Mouse (Mus musculus) heart, postnatal 36 days (tissue): ENCODE measurements around the gene Zbtb5. TPM values are rescaled to one million over a fixed set of nuclear protein-coding genes. Genes with fewer than 3 reads are reported as not detected.
A peak's percentile ranks its signal among the peaks of the same experiment; 100 is the strongest.
"Not testable (repeated sequence)": the region's sequence is repeated elsewhere in the genome, so short reads cannot be mapped to it uniquely, and the experiment has no call there.

Source experiments
- DNase-seq, 2 experiments: peaks; one replicate each; pipeline ENCODE4 v3.0.0; 2021 to 2022
- intact Hi-C: fragments of 180-260 bp; cut with DNase I; formaldehyde crosslinking; loops from one replicate; pipeline ENCODE4 v1.15.1; 2025
- total RNA-seq, 2 experiments: library from RNA; stranded (reverse); gene quantifications; 2 replicates each; pipeline ENCODE4 v1.2.3; 2021

Gene Zbtb5
- 1 to 10 TPM; 6.0 to 6.1 TPM for total RNA-seq

DNA sequence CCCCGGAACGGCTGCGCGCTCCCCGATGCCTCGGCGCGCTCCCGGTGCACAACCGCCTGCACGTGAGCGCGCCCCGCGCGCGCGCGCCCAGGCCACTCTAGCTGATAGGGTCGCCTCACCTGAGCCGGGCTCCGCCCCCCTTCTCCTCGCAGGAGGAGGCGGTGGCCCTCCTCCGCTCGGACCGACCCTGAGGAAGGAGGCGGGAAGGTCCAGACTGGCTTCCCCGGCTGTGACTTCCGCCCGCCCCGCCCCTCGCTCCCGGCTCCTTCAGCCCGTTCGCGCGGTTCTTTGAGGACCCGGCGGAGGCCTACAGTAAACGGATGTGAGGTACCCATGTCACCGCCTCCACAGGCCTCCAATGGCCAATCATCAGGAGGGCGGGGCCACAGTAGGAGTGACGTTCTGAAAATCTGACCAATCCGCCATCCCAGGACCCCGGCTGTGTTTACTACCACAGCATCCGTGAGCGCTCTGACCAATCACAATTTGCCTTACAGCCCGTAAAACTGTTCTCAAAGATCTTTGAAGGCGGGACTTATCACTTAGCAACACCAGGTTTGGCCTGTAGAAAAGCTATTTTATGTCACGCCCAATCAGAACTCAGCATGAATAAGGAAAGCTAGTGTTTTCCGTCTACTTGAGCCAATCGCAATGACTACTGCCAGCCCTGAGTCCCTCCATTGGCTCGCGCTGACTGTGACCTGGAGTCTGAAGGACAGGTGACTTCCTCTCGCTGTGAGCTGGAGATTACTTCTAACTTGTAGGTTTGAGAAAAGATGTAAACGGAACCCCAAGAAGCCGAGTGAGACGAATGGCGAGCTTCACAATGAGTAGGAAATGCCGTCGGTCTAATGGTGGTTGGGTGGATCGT, at the start of gene Zbtb5:
Zbtb5 (minus strand) TSS at position 308 of the 871 bp plus-strand sequence.
- intact Hi-C loops = loop anchor here (5.0 to 10.0 kb wide), 2 partner anchors 520 to 842 kb away; partner anchors contain the start of gene Shb
- DNase-seq = peak; percentile 96 to 97

GRCm38 (mm10) chr4:45055451-45055850, 43.2 kb upstream of the Zbtb5 start:
- intact Hi-C loops = no loop called here
- DNase-seq = peak; percentile 46 to 64

- DNase-seq = peak in 1 of 2 experiments; percentile 12
- intact Hi-C loops = no loop called here
These were observed 42.6 kb upstream of the Zbtb5 start for GRCm38 (mm10) chr4:45054862-45055261.

GRCm38 (mm10) chr4:45047956-45048355, 35.7 kb upstream of the Zbtb5 start:
- intact Hi-C loops = no loop called here
- DNase-seq = no peak

- no peak for DNase-seq
- intact Hi-C loops = no loop called here
These were observed 35.2 kb upstream of the Zbtb5 start for GRCm38 (mm10) chr4:45047286-45047887.

GRCm38 (mm10) chr4:45046679-45047078, 34.5 kb upstream of the Zbtb5 start:
- no peak for DNase-seq
- intact Hi-C loops = no loop called here

GRCm38 (mm10) chr4:45040795-45041194, 28.6 kb upstream of the Zbtb5 start:
- intact Hi-C loops = no loop called here
- DNase-seq = no peak

GRCm38 (mm10) chr4:45039546-45039945, 27.3 kb upstream of the Zbtb5 start:
- intact Hi-C loops, DNase-seq: not testable (repeated sequence)

DNA sequence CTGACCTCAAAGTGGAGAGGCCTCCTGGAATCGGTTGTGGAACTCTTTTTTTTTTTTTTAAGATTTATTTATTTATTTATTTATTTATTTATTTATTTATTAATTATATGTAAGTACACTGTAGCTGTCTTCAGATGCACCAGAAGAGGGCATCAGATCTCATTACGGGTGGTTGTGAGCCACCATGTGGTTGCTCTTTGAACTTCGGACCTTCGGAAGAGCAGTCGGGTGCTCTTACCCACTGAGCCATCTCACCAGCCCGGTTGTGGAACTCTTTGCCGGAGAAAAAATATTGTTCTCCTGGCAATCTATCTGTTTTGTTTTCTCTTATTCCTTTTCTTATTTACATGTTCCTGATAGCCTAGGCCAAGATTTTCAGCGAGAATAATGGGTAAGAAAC, 26.7 kb upstream of the Zbtb5 start:
- DNase-seq, intact Hi-C loops: not testable (repeated sequence)

GRCm38 (mm10) chr4:45037455-45038410, 25.5 kb upstream of the Zbtb5 start:
- peak; percentile 52 to 53 for DNase-seq
- intact Hi-C loops = no loop called here

GRCm38 (mm10) chr4:45036571-45036970, 24.4 kb upstream of the Zbtb5 start:
- intact Hi-C loops = no loop called here
- DNase-seq = no peak

DNA sequence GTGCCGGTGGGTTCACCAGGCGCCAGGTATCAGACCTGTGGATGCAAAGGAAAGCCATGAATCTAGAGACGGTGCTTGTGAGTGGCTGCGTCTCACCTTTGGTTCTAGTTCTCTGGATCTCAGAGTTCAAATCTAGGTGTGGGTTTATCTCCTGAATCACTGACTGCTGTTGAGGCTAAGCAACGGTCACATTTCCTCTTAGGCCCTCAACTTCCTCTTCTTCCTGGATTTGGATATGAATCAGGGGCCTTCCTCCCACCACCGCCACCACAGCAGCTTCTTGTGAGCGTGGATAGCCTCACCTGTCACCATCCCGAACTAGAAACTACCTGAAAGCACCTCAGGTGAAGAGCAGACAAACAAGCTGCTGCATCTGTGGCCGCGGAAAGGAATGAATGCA, 23.8 kb upstream of the Zbtb5 start:
- intact Hi-C loops = no loop called here
- no peak for DNase-seq

- DNase-seq = no peak
- intact Hi-C loops = no loop called here
These were observed 22.7 kb upstream of the Zbtb5 start for GRCm38 (mm10) chr4:45034693-45035628.

DNA sequence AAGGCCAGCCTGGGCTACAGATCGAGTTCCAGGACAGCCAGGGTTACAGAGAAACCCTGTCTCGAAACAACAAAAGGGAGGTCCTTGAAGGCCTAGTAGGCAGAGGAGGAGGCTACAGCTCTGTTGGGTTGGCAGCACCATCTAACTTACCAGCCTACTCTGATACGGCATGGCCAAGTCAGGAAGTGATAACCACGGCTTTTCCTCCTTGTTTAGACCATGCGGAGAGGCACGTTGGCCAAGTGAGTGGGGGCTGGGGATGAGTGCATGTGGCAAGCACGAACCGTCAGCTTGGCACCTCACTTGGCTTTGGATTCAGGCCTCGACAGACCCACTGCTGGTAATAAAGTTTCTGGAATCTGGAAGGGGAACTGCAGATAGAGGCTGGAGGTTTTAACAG, 20.4 kb upstream of the Zbtb5 start:
- intact Hi-C loops = no loop called here
- DNase-seq = peak; percentile 34 to 35

- intact Hi-C loops = no loop called here
- no peak for DNase-seq
These were observed 14.2 kb upstream of the Zbtb5 start for GRCm38 (mm10) chr4:45026459-45026858.

- intact Hi-C loops = loop anchor here (5.0 to 10.0 kb wide), 3 partner anchors 78 to 1118 kb away; partner anchors contain the start of genes Ncbp1 and Tstd2
- no peak for DNase-seq
These were observed 6.8 kb upstream of the Zbtb5 start for GRCm38 (mm10) chr4:45019009-45019408.

- peak; percentile 93 to 94 for DNase-seq
- intact Hi-C loops = loop anchor here (5.0 to 10.0 kb wide), 3 partner anchors 79 to 1119 kb away; partner anchors contain the start of genes Ncbp1 and Tstd2
These were observed 6.3 kb upstream of the Zbtb5 start, which contains the start of gene Polr1e for GRCm38 (mm10) chr4:45018452-45018980. TSS of gene Polr1e (plus strand) at chr4:45018583.

GRCm38 (mm10) chr4:45015615-45016014, 3.4 kb upstream of the Zbtb5 start:
- intact Hi-C loops = loop anchor here (1.0 to 10.0 kb wide), 5 partner anchors 82 to 1122 kb away; partner anchors contain the start of genes Ncbp1, Tomm5 and Tstd2
- peak; percentile 65 to 67 for DNase-seq

GRCm38 (mm10) chr4:45013537-45013936, 1.3 kb upstream of the Zbtb5 start:
- intact Hi-C loops = loop anchor here (5.0 to 10.0 kb wide), 2 partner anchors 519 to 841 kb away; partner anchors contain the start of gene Shb
- DNase-seq = no peak
